Mouse (Mus musculus): ENCODE measurements around the gene Cpsf6.

DNA sequence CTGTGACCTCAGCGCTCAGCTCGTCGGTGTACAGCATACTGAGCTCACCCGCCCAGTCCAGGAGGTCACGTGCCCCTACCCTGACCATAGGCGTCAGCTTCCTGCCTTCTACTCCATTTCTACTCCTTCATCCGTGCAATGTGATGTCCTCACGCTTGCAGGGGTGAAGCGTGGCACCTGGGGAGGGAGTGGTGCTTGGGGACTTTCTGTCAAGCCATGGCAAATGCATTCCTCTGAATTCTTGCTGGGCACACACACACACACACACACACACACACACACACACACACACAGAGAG is 37.6 kb upstream of the Cpsf6 start:
- TF ChIP-seq CTCF (IDR thresholded peaks at IDR 0.05; ENCODE audit: low read depth), result no peak
- TF ChIP-seq EP300 (optimal IDR thresholded peaks at IDR 0.05), result no peak

All from stomach, postnatal 0 days (tissue).